Mouse (Mus musculus) ES-E14 (cell line): ENCODE results near the gene Rora.

Experiments used
- CHD2 ChIP-seq: IDR thresholded peaks from 2 replicates; pipeline ENCODE4 v1.6.1; 2014; ENCODE audit warnings: mild to moderate bottlenecking, low read depth, low read length, inconsistent platforms
- HCFC1 ChIP-seq: IDR thresholded peaks from 2 replicates; pipeline ENCODE4 v1.6.1; 2012; ENCODE audit warnings: low read length, inconsistent platforms, borderline replicate concordance; ENCODE audit not compliant: insufficient read depth
- MAFK ChIP-seq: IDR thresholded peaks from 2 replicates; pipeline ENCODE4 v1.6.1; 2014; ENCODE audit warnings: mild to moderate bottlenecking, low read depth, low read length, inconsistent platforms; ENCODE audit not compliant: insufficient read depth
- ZC3H11A ChIP-seq: IDR thresholded peaks from 2 replicates; pipeline ENCODE4 v1.6.1; 2012; ENCODE audit warnings: low read depth, mild to moderate bottlenecking, inconsistent platforms, low read length, borderline replicate concordance
- ZNF384 ChIP-seq: IDR thresholded peaks from 2 replicates; pipeline ENCODE4 v1.6.1; 2012; ENCODE audit warnings: low read depth, low read length, inconsistent platforms

DNA sequence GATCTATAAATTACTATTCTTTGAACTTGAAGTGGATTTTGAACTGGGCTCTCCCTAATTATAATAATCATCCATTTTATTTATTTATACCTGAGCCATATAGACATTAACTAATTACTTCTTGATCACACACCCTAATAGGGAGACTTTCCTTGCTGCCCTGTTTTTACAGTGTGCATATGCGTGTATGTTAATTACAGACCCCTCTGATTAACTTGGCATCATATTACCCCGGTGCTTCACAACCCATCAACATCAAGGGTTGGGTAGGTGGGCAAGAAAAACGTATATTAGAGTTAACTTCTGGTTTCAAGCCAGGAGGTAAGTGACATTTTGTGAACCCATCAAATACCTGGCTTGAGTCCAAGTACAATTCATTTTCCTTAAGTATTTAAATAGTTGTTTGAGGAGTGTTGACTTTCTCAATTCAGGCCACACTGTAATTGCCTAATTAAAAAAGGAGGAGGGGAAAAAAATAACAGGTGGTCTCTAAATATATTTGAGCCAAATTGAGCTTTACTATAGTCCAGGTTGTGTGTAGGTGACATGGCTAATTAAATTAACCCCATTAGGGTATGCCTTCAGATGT, 664.0 kb downstream of the Rora start:
- TF ChIP-seq HCFC1 = no peak
- TF ChIP-seq MAFK = no peak
- no peak for TF ChIP-seq CHD2
- TF ChIP-seq ZNF384 = no peak
- TF ChIP-seq ZC3H11A = no peak
